Mouse (Mus musculus): Measurements from ENCODE around the gene Msantd1.
"Not testable (repeated sequence)": the region's sequence is repeated elsewhere in the genome, so short reads cannot be mapped to it uniquely, and the experiment has no call there.

Gene Msantd1

DNA sequence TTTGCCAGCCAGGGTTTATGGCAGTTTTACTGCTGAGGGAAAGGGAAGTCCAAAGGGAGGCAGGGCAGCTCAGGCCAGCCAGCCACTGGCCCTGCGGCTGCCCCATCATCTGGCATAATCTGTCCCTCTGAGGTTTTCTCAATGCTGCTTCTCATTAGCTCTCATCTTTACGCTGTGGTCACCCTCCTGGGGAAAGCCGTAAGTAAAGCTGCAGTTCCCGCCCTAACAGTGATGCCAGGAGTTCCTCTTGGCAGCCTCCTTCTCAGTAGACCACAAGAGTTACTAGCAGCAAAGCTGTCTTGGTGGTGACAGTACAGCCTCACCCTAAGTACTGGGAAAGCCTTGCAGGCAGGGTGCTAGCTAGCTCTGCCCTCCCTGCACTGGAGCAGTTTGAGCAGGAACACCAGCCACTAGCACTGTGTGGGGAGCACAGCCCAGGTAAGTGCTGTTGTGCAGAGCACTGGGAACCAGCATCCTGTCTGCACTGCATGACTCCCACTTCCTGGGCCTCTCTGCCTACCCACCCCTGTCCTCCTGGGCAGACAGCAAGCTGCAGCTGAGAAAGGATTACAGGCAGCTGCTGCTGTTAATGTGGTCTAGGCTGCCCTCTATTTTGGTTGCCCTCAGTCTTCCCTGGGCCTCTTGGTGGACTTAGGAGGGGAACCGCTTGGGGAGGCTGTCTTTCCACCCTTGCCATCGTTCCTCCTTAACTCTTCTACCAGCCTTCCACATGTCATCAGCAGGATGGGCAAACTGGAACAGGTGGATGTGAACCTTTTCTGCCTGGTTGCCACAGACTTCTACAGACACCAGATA lies at the start of gene Msantd1:
Msantd1 (plus strand) TSS at position 103 of the 816 bp plus-strand sequence.
- DNase-seq (ENCODE audit: low read depth, low spot score): no peak

DNA sequence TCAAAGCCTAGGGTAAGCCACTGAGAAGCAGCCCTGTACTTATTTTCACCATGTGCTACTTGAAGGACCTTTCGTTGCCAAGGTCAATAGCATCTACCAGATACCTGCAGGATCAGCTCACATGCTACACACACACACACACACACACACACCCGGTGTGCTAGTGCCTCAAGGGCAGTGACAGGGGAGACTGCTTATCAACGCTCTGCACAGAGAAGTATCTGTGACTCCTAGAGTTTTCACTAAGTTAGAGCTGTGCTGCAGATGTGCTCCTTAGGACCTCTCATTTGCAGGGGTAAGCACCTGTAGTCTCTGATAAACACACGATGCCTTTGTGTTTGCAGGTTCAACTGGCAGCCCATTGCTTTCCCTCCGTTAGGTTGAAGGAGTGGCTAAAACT lies 42.4 kb upstream of the Msantd1 start:
- no peak for DNase-seq (ENCODE audit: low read depth, low spot score)

GRCm38 (mm10) chr5:34880307-34880706 lies 27.5 kb upstream of the Msantd1 start:
- not testable (repeated sequence) for DNase-seq (ENCODE audit: low read depth, low spot score)

DNA sequence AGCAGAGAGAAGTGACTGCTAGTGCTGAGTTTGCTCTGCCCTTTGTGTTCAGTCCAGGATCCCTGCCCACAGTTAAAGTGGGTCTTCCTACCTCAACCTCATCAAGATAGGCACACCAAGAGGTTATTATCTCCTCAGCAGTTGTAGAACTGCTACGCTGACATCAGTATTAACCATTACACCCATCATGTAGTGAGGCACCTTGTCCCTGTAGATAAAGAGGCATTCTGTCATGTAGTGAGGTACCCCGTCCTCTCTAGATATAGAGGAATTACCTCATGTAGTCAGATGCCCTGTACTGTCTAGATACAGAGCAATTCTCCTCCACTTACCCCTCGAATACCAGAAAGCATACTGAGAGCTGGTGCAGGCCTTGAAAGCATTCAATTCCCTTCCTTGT lies 26.8 kb upstream of the Msantd1 start:
- DNase-seq (ENCODE audit: low read depth, low spot score): no peak

- no peak for DNase-seq (ENCODE audit: low read depth, low spot score)
Measured at GRCm38 (mm10) chr5:34885250-34885649, 22.6 kb upstream of the Msantd1 start.

GRCm38 (mm10) chr5:34889252-34889651 lies 18.6 kb upstream of the Msantd1 start:
- DNase-seq (ENCODE audit: low read depth, low spot score): no peak

- no peak for DNase-seq (ENCODE audit: low read depth, low spot score)
Measured at GRCm38 (mm10) chr5:34896697-34897453, 10.9 kb upstream of the Msantd1 start.

GRCm38 (mm10) chr5:34899787-34900469 lies 7.9 kb upstream of the Msantd1 start:
- DNase-seq (ENCODE audit: low read depth, low spot score): peak; percentile 45

DNA sequence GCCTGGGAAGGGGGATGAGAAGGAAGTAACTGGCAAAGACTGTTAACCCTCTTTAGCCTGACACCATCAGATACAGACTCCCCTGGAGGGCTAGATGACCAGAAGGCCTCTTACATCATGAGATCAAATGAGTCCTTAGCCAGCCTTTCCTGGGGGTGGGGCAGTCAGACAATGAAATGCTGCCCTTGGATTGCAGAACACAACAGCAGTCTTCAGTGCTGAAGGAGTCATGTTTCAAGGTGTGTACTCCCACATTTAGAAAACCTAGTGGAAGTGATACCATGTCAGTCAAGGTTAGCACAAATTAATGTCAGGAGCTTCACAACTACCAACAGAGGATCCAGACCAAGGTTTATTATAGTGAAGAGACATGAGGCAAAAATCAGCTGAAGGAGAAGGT lies 5.4 kb upstream of the Msantd1 start:
- no peak for DNase-seq (ENCODE audit: low read depth, low spot score)

- DNase-seq (ENCODE audit: low read depth, low spot score): peak; percentile 92
Measured at GRCm38 (mm10) chr5:34902811-34903385, 4.9 kb upstream of the Msantd1 start.

DNA sequence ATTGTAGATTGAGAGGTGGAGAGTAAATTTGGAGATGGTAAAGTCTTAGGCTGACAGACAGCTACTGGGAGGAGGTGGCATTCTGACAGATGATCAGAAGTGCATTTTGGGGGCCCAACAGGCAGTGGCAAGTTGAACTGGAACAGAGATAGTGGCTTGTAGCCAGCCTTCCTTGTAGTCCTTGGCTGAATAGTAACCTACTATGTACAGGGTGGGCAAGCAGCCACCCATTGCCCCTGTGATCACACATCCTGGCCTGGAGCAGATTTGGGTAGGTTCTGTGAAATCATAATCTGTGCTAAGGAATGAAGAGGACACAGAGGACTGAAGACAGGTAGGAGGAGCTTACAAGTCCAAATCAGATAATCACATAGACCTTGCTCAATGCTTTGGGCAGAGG lies 3.4 kb upstream of the Msantd1 start:
- DNase-seq (ENCODE audit: low read depth, low spot score): no peak

- DNase-seq (ENCODE audit: low read depth, low spot score): no peak
Measured at GRCm38 (mm10) chr5:34907230-34907629, 582 bp upstream of the Msantd1 start.

DNA sequence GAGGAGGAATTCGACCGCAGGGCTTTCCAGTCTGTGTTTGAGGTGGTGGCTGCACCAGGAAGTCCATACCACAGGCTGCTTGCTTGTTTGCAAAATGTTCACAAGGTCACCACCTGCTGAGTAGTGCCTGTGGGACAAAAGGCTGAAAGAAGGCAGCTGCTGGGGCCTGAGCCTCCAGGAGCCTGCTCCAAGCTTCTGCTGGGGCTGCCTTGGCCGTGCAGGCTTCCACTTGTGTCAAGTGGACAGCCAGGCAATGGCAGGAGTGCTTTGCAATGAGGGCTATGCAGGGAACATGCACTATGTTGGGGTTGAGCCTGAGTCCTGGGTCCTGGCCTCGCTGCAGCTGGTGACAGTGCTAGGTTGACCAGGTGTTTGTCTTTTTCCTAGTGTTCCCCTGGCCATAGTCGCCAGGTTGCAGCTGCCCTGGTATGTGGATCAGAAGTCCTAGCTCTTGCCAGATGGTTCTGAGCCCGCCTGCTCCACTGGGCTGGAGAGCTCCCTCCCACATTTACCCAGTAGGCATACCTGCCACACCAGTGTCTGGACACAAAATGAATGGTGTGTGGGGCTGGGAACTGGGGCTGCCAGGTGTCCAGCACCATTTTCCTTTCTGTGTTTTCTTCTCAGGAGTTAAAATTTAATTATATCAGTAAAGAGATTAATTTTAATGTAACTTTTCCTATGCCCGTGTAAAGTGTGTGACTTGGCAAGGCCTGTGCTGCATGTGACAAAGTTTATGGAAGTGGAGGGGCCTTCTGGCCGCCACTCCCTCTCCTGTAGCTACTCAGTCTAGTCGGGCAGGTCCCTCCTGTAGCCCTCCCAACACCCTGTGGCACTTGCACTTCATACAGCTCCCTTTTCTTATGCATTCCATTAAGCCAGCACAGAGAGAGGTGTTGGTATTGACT lies 1.2 kb downstream of the Msantd1 start:
- no peak for DNase-seq (ENCODE audit: low read depth, low spot score)

- no peak for DNase-seq (ENCODE audit: low read depth, low spot score)
Measured at GRCm38 (mm10) chr5:34909634-34910503, 2.1 kb downstream of the Msantd1 start.

DNA sequence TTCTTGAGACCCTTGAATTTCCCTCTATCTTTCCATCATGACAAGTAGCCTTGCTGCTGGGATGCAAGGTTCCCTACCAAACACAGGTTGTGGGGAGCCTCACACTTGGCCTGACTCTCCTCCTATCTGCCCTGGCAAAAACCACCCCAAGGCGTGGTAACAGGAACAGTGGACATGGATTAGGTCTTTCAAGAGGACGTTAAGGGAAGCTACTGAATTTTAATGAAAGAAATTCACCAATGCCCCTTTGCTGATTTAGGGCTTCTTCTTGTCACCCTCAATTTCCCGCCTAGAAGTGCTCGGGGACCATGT lies 2.6 kb downstream of the Msantd1 start:
- no peak for DNase-seq (ENCODE audit: low read depth, low spot score)

DNA sequence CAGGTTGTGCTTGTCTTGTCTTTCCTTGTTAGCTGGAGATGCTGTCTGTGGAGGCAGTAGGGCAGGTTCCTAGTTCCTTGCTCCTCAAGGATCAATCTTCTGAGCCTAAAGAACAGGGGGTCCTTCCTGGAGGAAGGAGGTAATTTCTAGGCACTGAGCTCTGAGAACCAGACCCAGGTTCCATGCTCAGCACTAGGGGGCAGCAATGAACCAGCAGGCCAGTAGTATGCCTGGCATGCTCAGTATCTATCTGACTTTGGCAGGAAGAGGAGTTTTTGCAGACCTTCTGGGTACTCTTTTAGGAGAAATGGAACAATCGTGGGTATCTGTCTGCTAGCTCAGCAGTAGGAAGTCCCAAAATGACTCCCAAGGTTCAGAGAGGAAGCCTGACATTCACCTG lies 8.0 kb downstream of the Msantd1 start:
- peak; percentile 86 for DNase-seq (ENCODE audit: low read depth, low spot score)

DNA sequence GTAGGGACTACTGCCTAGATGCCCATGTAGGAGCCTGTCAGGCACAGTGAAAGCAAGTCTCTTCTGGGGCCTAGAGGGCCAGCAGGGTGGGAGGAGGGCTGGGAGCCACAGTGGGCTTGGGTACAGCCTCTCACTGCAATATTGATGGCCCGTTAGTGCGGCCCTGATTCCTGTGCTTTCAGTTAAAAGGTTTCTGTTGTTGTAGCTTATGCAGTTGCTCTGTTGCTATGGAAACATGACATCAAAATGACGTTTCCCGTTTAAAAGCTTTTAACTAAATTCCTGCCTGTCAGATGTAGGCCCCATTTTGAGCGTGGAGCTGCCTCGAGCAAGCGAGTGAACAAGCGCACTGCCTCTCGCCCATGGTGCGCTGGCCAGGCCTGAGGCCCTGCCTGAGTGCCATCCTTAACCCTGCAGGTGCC lies 9.4 kb downstream of the Msantd1 start:
- DNase-seq (ENCODE audit: low read depth, low spot score): peak; percentile 78

DNA sequence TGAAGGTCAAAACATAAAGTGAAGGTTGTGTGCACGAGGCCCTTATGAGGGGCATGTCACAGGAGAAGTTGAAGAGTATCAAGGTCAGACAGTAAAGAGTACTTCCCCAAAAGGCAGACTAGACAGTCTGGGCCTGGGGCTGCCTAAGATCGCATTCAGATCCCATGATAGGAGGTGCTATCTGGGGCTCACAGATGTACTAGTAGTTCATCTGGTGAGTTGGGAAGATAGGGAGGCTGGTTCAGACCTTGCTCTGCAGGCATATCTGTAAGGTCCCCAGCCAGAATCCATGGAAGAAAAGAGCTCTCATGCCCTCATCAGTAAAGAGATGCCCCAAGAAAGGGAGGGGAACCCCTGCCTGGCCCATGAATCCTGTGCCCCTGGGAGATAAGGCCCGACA lies 11.0 kb downstream of the Msantd1 start:
- no peak for DNase-seq (ENCODE audit: low read depth, low spot score)

DNA sequence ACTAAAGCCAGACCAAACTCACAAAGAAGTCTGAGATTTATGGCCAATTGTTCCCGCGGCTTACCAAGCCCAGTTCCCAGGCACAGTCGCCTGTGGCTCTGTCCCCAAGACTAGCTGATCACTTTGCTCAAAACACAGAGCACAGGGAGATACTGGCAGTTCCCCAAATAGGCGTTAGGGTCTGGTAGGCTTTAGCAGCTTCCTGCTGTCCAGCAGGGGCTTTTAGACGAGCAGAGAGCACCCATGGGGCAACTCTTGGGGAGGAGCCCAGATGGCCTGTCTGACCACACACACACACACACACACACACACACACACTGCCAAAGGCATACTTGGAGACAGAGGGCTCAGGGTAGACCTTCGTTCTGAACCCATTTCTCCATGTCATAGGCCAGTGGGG lies 14.7 kb downstream of the Msantd1 start:
- DNase-seq (ENCODE audit: low read depth, low spot score): no peak

DNA sequence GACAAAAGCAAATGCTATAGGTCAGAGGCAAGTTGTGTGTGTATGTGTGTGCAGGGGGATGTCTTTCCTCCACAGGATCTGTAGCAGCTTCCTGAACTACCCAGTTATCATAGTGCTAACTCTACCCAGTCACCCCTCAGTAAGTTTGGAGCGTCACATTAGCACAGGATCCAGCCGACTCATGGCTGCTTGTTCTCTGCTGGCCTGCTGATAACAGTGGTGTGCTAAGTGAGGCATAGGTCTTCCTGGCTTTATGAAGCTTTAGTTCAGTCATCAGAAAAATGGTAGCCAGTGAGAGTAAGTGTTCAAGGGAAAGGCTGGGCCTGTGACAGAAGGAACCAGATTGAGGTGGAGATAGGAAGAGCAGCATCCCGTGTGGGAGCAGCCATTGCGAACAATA lies 16.1 kb downstream of the Msantd1 start:
- no peak for DNase-seq (ENCODE audit: low read depth, low spot score)
